Mouse (Mus musculus): Measurements from ENCODE around the gene Rab31. TPM values are rescaled to one million over a fixed set of nuclear protein-coding genes. Genes with fewer than 3 reads are reported as not detected.
A peak's percentile ranks its signal among the peaks of the same experiment; 100 is the strongest.

The Rab31 gene
- polyA plus RNA-seq, 2 experiments: 2.7 to 5.0 TPM

DNA sequence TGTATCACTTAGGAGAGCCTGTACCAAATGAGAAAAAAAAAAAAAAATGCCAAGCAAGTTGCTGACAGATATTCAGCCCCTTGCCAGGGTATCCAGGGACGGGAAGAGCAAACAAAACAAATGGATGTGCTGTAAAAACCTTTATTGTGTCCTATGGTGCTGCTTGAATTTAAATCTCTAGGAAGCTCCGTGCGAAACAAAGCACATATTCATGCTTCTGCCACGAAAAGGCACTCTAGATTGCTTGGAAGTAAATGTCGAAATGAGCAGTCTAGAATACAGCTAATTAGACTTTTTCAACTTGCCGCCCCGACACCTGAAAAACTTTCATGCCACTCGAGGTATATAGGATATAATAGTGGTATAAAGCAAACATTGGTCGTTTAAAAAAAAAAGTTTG lies 158.1 kb downstream of the Rab31 start:
- TF ChIP-seq EP300 (IDR thresholded peaks at IDR 0.05; ENCODE audit: low read depth) (no peak), CTCF (IDR thresholded peaks at IDR 0.05; ENCODE audit: low read depth) (no peak)
- Histone ChIP-seq H3K4me3 (ENCODE audit: insufficient read depth in 1 of 2, low read depth in 2 of 2, low read length in 2 of 2) (peak overlapping the region; percentile 69 to 85), H3K36me3 (replicated peaks; ENCODE audit: control insufficient read depth, insufficient read depth, low read depth) (no peaks in the 10 kb centered on the region; the same call in 1 of the 2 replicates), H3K9ac (replicated peaks) (peak overlapping the region; percentile 84), H3K4me1 (replicated peaks; ENCODE audit: control insufficient read depth in 2 of 2, insufficient read depth in 2 of 2, low read length in 1 of 2) (peaks cover 8 to 13% of the 10 kb centered on the region in 2 experiments), H3K27me3 (ENCODE audit: control insufficient read depth, insufficient read depth, low read length) (no peaks in the 10 kb centered on the region), H3K27ac (peak overlapping the region; percentile 82), H3K4me2 (ENCODE audit: low read depth) (peak overlapping the region; percentile 89), H3K9me3 (ENCODE audit: control insufficient read depth, low read length) (no peaks in the 10 kb centered on the region)
- ATAC-seq (ENCODE audit: insufficient read depth) (no peak), DNase-seq (ENCODE audit: low read depth in 3 of 3, low spot score in 3 of 3) (no peak)
- 5% methylated on average over 9 of the region's 9 CpGs for WGBS (ENCODE audit: insufficient replicate concordance)

- H3K9ac ChIP-seq (replicated peaks): peak within 1 kb of the TSS; percentile 89
- WGBS (ENCODE audit: insufficient replicate concordance): under 1% methylated on average over 85 of the region's 85 CpGs
These were observed 158.8 kb downstream of the Rab31 start, which contains the start of gene Vapa for GRCm38 (mm10) chr17:65613463-65614412. Vapa (minus strand) TSS chr17:65613555.

DNA sequence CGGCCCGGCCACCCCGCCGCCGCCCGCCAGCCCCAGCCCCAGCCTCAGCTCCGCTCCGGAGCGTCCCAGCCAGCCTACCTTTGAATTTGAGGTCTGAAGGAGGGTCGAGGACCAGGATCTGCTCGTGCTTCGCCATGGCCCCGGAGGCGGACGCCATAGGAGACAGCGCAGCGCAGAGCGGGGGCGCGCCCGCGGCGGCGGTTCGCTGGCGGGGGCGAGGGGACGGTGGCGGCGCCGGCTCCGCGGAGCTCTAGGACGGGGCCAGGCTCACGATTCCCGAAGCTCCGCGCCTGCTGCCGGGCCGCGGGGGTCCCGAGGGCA lies 159.4 kb downstream of the Rab31 start:
- 0% methylated on average over 33 of the region's 42 CpGs for WGBS (ENCODE audit: insufficient replicate concordance)
- no peak for TF ChIP-seq CTCF (IDR thresholded peaks at IDR 0.05; ENCODE audit: low read depth)
- TF ChIP-seq EP300 (IDR thresholded peaks at IDR 0.05; ENCODE audit: low read depth): no peak

More at GRCm38 (mm10) chr17:65613463-65614412, 158.8 kb downstream of the Rab31 start, which contains the start of gene Vapa:
- DNase-seq (ENCODE audit: low read depth in 3 of 3, low spot score in 3 of 3) (peak; percentile 90 to 92 (median 91)), ATAC-seq (ENCODE audit: insufficient read depth) (peak; percentile 86)
- Histone ChIP-seq H3K4me3 (ENCODE audit: insufficient read depth in 1 of 2, low read depth in 2 of 2, low read length in 2 of 2) (peak within 1 kb of the TSS; percentile 69 to 97), H3K4me2 (ENCODE audit: low read depth) (peak within 1 kb of the TSS; percentile 89), H3K27ac (peak within 1 kb of the TSS; percentile 82), H3K36me3 (replicated peaks; ENCODE audit: control insufficient read depth, insufficient read depth, low read depth) (no peaks in the 10 kb centered on the region; the same call in 1 of the 2 replicates), H3K4me1 (replicated peaks; ENCODE audit: control insufficient read depth in 2 of 2, insufficient read depth in 2 of 2, low read length in 1 of 2) (peaks cover 15 to 18% of the 10 kb centered on the region in 2 experiments), H3K9me3 (ENCODE audit: control insufficient read depth, low read length) (no peaks in the 10 kb centered on the region), H3K27me3 (ENCODE audit: control insufficient read depth, insufficient read depth, low read length) (no peaks in the 10 kb centered on the region)
- TF ChIP-seq CTCF (IDR thresholded peaks at IDR 0.05; ENCODE audit: low read depth) (no peak), EP300 (IDR thresholded peaks at IDR 0.05; ENCODE audit: low read depth) (0 out of 2 replicates have a peak, but pooled peaks have one; percentile 25)

DNA sequence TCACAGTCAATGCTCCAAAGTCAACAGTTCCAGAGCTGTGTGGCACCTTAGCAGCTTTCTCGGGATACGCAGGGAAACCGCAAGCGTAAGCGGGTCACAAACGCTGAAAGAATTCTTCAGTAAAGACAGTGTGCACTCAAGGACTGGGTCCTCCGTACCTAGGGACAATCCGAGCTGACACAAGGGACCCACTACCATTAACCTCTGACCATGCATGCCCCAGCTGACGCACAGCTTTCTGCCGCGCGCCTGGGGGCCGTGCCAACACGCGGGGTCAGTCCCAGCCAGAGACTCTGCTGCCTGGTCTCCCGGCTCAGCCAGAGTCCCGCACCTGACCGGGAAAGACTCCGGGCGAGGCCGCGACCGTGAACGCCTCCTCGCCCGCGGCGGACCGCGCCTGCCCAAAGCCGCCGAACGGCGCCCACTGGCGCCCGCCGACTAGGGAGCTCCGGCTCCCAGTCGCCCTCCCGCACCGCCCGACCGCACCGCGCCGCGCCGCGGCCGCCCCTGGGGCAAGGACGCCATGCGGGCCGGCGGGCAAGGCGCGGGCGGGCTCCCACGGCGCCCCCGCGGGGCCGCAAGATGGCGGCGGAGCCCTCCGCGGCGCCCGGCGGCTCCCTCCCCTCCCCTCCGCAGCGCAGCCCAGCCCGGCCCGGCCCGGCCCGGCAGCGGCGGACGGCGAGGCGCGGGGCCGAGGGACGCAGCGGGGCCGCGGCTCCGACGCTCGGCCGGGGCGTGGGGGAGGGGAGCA lies 160.0 kb downstream of the Rab31 start:
- Histone ChIP-seq H3K4me1 (replicated peaks; ENCODE audit: control insufficient read depth in 2 of 2, insufficient read depth in 2 of 2, low read length in 1 of 2) (peaks cover 23 to 30% of the 10 kb centered on the region in 2 experiments), H3K4me3 (ENCODE audit: insufficient read depth in 1 of 2, low read depth in 2 of 2, low read length in 2 of 2) (peak overlapping the region; percentile 69 to 97), H3K36me3 (replicated peaks; ENCODE audit: control insufficient read depth, insufficient read depth, low read depth) (no peaks in the 10 kb centered on the region; the same call in 1 of the 2 replicates), H3K4me2 (ENCODE audit: low read depth) (peak overlapping the region; percentile 85), H3K9ac (replicated peaks) (peak overlapping the region; percentile 89), H3K27ac (peak overlapping the region; percentile 67), H3K27me3 (ENCODE audit: control insufficient read depth, insufficient read depth, low read length) (no peaks in the 10 kb centered on the region), H3K9me3 (ENCODE audit: control insufficient read depth, low read length) (no peaks in the 10 kb centered on the region)
- TF ChIP-seq EP300 (IDR thresholded peaks at IDR 0.05; ENCODE audit: low read depth) (no peak), CTCF (IDR thresholded peaks at IDR 0.05; ENCODE audit: low read depth) (no peak)
- WGBS (ENCODE audit: insufficient replicate concordance): under 1% methylated on average over 42 of the region's 91 CpGs
- peak; percentile 55 for ATAC-seq (ENCODE audit: insufficient read depth)
- no peak for DNase-seq (ENCODE audit: low read depth in 3 of 3, low spot score in 3 of 3)

More for the DNA sequence above, 159.4 kb downstream of the Rab31 start:
- no peaks in the 10 kb centered on the region; the same call in 1 of the 2 replicates for H3K36me3 ChIP-seq (replicated peaks; ENCODE audit: control insufficient read depth, insufficient read depth, low read depth)
- H3K9ac ChIP-seq (replicated peaks): peak overlapping the region; percentile 89
- no peak for DNase-seq (ENCODE audit: low read depth in 3 of 3, low spot score in 3 of 3)
- peak overlapping the region; percentile 69 to 97 for H3K4me3 ChIP-seq (ENCODE audit: insufficient read depth in 1 of 2, low read depth in 2 of 2, low read length in 2 of 2)
- ATAC-seq (ENCODE audit: insufficient read depth): peak; percentile 68
- H3K4me2 ChIP-seq (ENCODE audit: low read depth): peak overlapping the region; percentile 85
- no peaks in the 10 kb centered on the region for H3K27me3 ChIP-seq (ENCODE audit: control insufficient read depth, insufficient read depth, low read length)
- peaks cover 18 to 24% of the 10 kb centered on the region in 2 experiments for H3K4me1 ChIP-seq (replicated peaks; ENCODE audit: control insufficient read depth in 2 of 2, insufficient read depth in 2 of 2, low read length in 1 of 2)
- peak overlapping the region; percentile 67 for H3K27ac ChIP-seq
- no peaks in the 10 kb centered on the region for H3K9me3 ChIP-seq (ENCODE audit: control insufficient read depth, low read length)
